Mouse (Mus musculus) kidney, adult 2 months (tissue): ENCODE data around the gene Pld6.

ENCODE experiments used
- CTCF ChIP-seq: fragments of 200-500 bp; conservative IDR thresholded peaks from 2 replicates; pipeline ENCODE4 v1.5.1; 2011; ENCODE audit warnings: low read depth, mild to moderate bottlenecking, control low read depth, low read length, moderate library complexity, mixed read lengths; ENCODE audit not compliant: insufficient read depth, insufficient read length
- POLR2A ChIP-seq: fragments of 200-500 bp; IDR thresholded peaks from one replicate; pipeline ENCODE4 v1.6.1; 2011; ENCODE audit warnings: low read depth, low read length, control low read depth

DNA sequence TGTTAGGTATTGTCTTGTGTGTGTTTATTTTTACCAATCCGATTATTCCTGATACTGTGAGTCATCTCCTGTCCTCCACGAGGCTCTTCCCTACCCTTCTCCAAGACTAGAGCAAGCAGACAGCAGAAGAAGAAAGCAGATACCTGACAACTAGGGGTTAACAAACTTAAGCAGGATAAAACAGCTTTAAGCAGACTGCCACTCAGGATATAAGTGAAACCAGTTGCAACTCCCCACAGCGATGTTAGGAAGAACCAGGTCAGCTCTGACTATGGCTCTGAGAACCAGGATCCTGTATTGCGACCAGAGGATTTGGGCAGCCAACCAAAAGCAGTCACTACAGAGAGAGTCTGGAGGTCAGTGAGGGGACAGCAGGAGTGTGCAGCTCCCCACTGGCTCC is 23.8 kb upstream of the Pld6 start:
- TF ChIP-seq POLR2A (no peak), CTCF (no peak)
